Mouse (Mus musculus) embryo, embryonic 10 days (tissue): ENCODE data around the gene Itga5.

ENCODE experiments used
- DNase-seq: peaks from one replicate; pipeline ENCODE4 v3.0.0-alpha.2; 2015; ENCODE audit warnings: low spot score

Gene Itga5

DNA sequence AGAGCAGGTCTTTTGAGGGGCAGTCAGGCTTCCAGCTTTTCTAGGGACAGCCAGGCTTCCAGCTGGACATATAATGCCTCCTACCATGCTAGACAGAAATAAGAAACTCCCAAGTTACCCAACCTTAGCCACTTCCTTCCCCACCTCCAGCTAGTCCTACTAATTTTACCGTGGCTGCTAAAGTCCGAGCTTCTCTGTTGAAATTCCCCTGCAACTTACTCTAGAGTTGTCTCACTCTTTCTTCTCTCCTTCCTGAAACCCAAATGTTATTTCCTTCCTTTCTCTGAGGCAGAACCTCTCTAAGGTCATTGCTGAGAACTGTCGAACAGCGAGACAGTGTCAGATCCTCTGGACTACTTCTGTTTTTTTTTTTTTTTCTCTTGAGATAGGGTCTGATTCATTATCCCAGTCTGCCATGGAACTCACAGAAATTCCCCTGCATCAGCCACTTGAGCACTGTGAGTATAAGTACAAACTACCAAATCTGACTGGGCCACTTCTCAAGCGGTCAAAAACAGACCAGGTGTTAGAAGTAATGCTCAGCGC is 56.1 kb downstream of the Itga5 start, which contains the start of gene Gpr84:
TSS of gene Gpr84 (minus strand) at position 248 of the 546 bp plus-strand sequence.
- no peak for DNase-seq

- DNase-seq: peak; percentile 46
Observed at GRCm38 (mm10) chr15:103308876-103309580, 57.5 kb downstream of the Itga5 start.

DNA sequence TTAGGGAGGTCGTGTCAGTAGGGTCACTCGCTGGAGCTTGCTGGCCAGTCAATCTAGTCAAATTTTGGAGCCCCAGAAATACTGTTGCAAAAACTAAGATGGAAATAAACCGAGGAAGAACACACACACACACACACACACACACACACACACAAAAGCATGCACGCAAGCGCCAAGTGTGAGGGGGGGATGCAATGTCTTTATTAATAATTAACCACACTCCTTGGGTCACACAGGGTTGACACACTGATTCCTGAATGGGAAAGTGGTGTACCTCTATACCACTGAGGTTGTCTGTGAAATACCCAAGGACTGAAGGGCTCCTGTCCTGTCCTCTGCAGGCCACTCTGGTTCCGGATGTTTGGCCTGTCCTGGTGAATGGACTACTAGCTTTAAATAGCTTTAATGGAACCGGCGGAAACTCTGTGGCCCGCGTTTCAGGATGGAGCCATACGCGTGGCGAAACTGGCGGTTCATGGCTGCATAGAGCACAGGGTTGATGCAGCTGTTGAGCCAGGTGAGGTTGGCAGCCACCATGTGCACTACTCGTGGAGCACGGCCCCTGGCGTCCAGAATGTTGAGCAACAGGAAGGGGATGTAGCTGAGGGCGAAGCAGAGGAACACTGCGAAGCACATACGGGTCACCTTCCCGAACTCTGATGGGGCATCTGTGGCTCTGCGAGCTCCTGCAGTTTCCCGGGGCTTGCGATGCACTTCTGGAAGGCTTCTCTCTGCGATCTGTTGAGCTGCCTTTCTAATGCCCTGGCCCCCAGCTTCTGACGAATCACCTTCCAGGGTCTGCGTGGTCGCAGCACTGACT is 58.3 kb downstream of the Itga5 start:
- peak; percentile 64 for DNase-seq

DNA sequence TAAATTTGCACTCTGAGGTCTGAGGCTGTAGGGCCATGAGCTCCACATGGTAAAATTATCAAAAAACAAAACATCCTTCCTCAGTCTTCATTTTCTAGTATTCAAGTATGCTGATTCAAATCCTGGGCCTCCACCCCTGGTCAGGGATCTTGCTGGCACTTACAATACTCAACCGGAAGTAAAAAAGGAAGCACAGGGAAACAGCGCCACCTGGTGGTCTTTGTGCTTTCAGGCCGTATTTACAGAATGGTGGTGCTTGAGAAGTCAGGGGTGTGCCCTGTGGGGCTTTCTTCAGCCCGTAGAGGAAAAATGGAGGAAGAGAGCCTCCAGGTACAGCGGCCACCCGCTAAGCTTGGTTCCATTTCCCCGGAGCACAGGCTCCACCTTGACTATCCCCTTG is 59.4 kb downstream of the Itga5 start:
- peak; percentile 97 for DNase-seq

- peak; percentile 49 for DNase-seq
Observed at GRCm38 (mm10) chr15:103305792-103306645, 60.5 kb downstream of the Itga5 start.

- DNase-seq: peak; percentile 99
Observed at GRCm38 (mm10) chr15:103305070-103305678, 61.4 kb downstream of the Itga5 start.

DNA sequence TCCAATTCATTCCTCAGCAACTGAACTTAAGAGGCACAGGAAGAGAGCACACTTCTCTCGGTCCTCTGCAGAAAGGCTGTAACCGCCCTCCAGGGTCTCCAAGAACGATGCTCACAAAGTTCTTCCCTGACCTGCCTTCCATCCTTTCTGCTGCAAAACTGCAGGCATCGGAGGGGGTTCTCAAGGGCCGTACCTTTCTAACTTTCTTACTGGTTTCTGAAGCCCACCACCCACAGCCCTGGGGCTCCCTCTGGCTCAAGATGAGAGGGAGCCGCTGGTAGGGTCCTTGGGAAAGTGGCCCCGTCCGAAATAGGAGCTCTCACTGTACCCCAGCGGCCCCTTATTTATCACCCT is 62.0 kb downstream of the Itga5 start:
- no peak for DNase-seq

DNA sequence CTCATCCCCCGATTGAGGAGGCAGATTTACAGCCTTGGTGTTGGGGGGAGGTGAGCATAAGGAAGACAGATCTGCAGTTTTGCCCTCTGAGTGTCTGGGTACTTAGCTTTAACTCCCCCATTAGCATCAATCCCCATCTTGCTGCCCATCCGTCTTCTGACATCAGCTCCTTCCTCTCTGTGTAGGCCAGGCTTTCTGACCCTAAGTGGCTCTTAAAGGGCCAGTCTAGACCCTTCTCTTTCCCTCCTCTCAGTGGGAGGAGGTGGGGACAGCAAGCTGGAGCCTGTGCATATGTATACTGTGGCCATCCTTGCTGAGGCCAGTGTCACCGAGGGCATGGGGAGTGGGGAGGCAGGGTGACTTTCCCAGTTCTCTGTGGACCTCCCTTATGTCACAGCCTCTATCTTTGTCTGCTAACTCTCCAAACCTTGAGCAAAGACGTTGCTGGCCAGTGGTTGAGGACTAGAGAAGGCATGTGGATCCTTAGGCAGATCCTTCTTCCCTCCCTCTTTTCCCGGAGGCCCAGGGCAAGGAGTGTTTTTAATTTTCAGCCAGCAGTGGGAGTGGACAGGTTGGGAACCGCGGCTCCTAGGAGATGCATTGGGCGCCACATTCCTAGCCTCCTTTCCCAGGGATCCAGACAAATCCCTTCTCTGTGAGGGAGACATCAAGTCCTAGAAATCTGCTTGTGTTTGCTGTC is 62.5 kb downstream of the Itga5 start:
- peak; percentile 77 for DNase-seq

DNA sequence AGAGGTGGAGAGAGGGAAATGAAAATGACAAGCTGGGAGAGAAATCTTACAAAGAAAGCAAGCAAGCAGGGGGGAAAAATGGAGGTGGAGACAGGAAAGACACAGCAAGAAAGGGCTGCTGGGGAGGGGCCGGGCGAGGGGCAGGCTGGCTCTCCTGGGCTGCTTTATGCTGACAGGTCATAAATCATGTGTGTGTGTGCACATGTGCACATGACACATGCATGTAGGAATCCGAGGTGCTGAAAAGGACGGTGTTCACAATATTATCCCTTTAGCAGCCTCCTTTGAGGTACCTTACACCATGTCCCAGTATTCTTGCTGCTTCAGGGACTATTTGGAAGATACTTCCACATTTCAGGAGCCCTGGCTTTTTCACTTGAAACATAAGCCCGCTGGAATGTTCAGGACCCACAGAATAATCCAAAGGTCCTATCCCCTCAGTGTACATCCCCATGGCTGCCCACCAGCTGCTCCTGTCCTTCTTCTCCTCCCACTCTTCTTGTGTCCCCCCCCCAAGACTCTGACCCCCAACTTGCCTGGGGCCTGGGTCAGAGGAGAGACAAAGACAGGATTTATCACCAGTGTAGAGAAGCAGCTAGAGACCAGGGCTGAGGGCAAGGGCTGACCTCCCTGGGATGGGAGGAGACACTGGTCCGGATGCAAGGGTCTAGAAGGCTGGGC is 64.1 kb downstream of the Itga5 start:
- DNase-seq: peak; percentile 78

- DNase-seq: peak; percentile 68
Observed at GRCm38 (mm10) chr15:103301547-103302340, 64.8 kb downstream of the Itga5 start.

DNA sequence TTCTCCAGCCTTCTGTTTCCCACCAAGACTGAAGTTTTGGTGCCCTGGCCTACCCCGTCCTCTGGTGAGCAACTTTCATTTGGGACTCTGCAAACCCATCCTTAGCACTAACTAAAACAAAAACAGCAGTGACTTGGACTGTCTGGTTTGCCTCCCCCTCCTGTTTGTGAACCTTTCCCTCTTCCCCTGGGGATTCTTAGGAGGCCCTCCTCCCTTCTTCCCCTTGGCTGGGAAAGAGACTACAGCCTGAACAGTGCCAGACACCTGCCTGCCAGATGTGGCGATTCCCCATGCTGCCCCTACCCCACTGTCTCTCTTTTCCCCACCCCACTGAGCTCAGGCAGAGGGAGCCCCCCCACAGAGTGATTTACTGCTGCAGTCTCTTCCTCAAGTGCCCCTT is 65.5 kb downstream of the Itga5 start:
- DNase-seq: peak; percentile 81

- peak; percentile 51 for DNase-seq
Observed at GRCm38 (mm10) chr15:103300560-103300959, 66.0 kb downstream of the Itga5 start.

GRCm38 (mm10) chr15:103300067-103300471 is 66.5 kb downstream of the Itga5 start:
- DNase-seq: peak; percentile 83

DNA sequence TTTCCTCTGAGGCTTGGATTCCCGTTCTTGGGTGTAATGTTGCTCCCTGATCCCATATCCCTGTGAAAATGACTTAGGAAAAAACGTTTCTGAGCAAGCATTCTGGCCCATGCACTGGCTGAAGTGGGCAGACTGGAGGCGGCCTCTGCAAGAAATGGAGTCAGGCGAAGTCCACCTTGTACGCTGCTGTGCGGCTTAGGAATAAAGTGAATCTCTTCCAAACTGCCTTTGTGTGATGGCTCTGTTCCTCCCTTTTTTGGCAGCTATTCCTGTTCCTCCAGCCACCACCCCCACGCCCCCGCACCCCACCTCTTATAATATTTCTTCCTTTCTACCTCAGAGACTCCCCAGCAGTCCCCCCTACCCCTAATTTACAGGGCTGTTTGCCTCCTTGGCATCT is 66.9 kb downstream of the Itga5 start:
- no peak for DNase-seq

DNA sequence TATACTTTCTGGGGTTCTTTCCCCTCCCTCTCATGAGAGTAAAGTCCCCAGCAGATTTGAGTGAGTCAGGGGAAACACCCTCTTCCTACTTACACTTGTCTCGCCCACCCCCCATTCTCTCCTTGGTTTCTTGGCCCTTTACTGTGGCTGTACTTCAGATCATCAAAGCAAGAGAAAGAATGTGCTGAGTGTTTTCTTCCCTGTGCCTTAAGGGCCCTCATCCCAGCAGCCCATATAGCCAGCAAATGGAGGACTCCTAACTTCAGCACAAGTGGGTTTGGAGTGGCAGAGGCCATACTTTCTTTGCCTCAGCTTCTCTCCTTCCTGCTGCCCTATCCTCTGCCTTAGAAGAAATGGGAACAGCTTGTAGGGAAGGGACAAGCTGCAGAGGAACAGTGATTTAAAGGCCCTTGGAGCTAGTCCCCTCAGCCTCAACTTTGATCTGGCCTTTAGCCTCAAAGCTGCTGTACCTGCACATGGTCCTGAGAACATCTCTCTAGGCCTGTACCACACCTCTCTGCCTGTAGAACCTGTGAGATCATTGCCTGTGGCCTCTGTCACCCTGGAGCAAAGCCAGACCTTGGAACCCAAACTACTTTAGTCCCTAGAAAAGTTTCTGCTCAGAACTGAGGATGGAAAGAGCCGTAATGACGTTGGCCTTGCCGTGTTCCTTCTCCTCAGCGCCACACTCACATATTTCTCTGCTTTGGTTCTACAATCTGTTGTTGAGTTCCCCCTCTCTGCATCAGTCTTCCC is 67.5 kb downstream of the Itga5 start:
- no peak for DNase-seq

DNA sequence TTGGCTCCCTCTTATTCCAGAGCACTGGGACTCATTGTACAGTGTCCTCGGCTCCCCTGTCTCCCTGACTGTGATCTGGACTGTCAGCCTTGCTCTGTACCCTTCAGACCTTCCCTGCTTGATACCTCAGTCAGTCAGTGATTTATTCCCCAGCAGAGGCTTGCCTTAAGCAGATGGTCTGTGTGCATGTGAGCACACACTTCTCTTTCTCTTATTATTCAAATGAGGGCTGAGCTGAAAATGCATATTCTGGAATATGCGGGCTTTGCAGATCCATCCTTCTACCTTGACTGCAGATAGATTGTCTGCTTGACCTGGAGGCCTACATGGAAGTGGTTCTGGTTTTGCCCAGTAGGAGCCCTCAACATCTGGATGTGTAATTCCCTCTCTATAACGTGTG is 68.5 kb downstream of the Itga5 start:
- no peak for DNase-seq

DNA sequence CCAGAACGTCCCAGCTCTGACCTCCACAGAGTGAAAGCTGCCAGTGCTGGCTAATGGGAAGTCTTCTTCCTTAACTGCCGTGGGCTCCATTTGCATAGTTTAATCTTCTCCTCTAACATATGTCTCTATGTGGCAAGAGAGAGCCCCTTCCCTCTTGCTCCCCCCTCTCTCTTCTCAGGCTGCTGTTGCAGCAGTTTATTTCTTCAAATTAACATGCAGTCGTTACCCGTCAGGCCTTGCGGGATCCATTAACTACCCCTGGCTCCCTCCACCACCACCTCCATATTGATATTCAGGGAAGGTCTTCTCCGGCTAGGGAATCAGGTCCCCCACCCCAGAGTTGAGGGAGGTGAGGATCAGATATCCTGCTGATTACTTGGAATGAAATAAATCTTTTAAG is 69.2 kb downstream of the Itga5 start:
- no peak for DNase-seq

DNA sequence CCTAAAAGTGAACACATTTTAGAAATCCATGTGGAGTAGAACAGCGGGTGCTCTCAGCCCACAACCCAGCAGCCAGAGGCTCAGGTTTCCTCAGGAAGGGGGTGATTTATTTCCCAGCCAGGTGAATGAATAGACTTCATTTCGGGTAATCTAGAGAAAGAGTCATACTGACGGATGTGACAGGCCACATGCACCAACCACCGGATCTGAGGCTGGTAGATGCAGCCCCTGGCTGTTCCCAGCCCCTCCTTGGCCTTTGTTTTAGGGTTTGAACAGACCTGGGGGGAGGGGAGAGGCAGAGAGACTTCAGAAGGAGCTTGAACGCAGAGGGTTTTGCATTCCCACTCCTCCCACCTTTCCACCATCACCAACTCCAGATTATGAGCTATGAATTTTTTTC is 70.7 kb downstream of the Itga5 start:
- peak; percentile 66 for DNase-seq

DNA sequence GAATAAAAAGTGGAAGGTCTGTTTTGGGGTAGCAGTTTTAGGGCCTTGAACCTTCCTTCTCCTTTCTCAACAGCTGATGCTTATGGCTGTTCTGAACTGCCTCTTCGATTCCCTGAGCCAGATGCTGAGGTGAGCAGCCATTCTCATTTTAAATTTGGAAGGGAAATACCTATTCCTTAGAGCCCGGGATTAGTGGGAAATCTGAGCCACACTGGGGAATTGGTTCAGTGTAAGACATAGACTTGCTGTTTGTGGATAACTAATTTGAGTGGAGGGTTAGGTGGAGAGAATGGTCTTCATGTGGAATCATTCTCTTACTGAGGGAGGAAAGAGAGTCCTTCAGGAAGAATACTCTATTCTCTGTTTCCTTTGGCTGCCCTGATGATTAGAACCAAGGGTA is 71.9 kb downstream of the Itga5 start:
- no peak for DNase-seq
